Mouse (Mus musculus): Measurements from ENCODE around the gene Ankrd13a. TPM values are rescaled to one million over a fixed set of nuclear protein-coding genes. Genes with fewer than 3 reads are reported as not detected.

Ankrd13a gene
- polyA plus RNA-seq, 2 experiments, result 38.6 to 46.6 TPM

DNA sequence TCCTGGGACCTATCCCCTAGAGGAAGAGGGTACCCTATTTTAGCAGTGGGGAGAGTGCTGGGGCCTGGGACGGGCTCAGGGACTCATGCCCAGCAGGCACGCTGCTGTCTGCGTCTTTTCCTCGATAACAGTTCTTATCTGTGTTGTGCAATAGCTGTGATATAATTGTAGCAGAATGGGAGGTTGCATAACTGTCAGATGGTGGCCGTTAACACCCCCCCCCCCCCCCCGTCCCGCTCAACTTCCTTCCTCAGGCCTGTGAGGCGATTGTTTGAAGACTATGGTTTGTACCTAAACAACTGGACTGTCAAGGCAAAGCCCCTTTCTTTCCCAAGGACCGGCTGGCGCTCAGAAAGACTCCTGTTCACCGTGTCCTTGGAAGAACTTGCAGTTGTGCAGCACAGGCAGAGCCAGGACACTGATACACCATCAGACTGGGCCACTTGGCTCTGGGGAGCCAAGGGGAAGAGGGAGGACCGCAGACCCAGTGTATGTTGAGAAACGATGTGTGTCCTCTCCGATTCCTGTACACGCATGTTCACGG, 10.2 kb downstream of the Ankrd13a start:
- H3K4me1 ChIP-seq (replicated peaks; ENCODE audit: control insufficient read depth in 2 of 2, insufficient read depth in 2 of 2, low read length in 1 of 2), result peaks cover 23 to 36% of the 10 kb centered on the region in 2 experiments

DNA sequence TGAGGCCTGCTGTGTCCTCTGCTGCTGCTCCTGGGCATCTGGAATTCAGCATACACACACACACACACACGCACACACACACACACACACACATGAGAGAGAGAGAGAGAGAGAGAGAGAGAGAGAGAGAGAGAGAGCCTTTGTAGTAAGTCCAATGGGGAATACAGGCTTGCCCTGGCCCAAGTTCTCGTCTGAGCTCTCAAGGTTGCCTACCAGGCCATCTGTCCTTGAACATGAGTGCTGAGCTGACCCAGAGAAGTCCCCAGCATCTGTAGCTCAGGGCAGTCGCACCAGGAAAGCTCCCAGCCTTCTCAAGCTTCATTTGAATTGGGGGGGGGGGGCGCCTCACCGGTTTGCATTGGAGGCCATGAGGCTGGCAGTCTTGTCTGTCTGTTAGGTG, 10.7 kb downstream of the Ankrd13a start:
- peak overlapping the region; percentile 0 for H3K9ac ChIP-seq (replicated peaks)
- H3K4me1 ChIP-seq (replicated peaks; ENCODE audit: control insufficient read depth in 2 of 2, insufficient read depth in 2 of 2, low read length in 1 of 2), result peaks cover 23 to 36% of the 10 kb centered on the region in 2 experiments
- 20% methylated on average over 5 of the region's 5 CpGs for WGBS (ENCODE audit: insufficient replicate concordance)
- DNase-seq (ENCODE audit: low read depth in 3 of 3, low spot score in 3 of 3) (no peak), ATAC-seq (ENCODE audit: insufficient read depth) (no peak)
- TF ChIP-seq EP300 (IDR thresholded peaks at IDR 0.05; ENCODE audit: low read depth) (no peak), CTCF (IDR thresholded peaks at IDR 0.05; ENCODE audit: low read depth) (no peak)
- peak overlapping the region; percentile 0; the same call in 1 of the 2 replicates for H3K27ac ChIP-seq
- H3K27me3 ChIP-seq (ENCODE audit: control insufficient read depth, insufficient read depth, low read length), result no peaks in the 10 kb centered on the region
- H3K4me3 ChIP-seq (ENCODE audit: insufficient read depth in 1 of 2, low read depth in 2 of 2, low read length in 2 of 2), result no peak overlapping the region
- H3K9me3 ChIP-seq (ENCODE audit: control insufficient read depth, low read length), result no peaks in the 10 kb centered on the region
- H3K4me2 ChIP-seq (ENCODE audit: low read depth), result peak overlapping the region; percentile 37
- H3K36me3 ChIP-seq (replicated peaks; ENCODE audit: control insufficient read depth, insufficient read depth, low read depth), result peaks cover 19% of the 10 kb centered on the region

More for the DNA sequence above, 10.2 kb downstream of the Ankrd13a start:
- ATAC-seq (ENCODE audit: insufficient read depth) (peak; percentile 82), DNase-seq (ENCODE audit: low read depth in 3 of 3, low spot score in 3 of 3) (peak; percentile 65 to 69 (median 65))
- Histone ChIP-seq H3K36me3 (replicated peaks; ENCODE audit: control insufficient read depth, insufficient read depth, low read depth) (peaks cover 19% of the 10 kb centered on the region), H3K4me3 (ENCODE audit: insufficient read depth in 1 of 2, low read depth in 2 of 2, low read length in 2 of 2) (no peak overlapping the region; a peak in 1 of 4 replicates), H3K4me2 (ENCODE audit: low read depth) (peak overlapping the region; percentile 37), H3K9ac (replicated peaks) (peak overlapping the region; percentile 0), H3K9me3 (ENCODE audit: control insufficient read depth, low read length) (no peaks in the 10 kb centered on the region), H3K27ac (peak overlapping the region; percentile 0; the same call in 1 of the 2 replicates), H3K27me3 (ENCODE audit: control insufficient read depth, insufficient read depth, low read length) (no peaks in the 10 kb centered on the region)
- WGBS (ENCODE audit: insufficient replicate concordance), result 6% methylated on average over 16 of the region's 16 CpGs
- TF ChIP-seq CTCF (IDR thresholded peaks at IDR 0.05; ENCODE audit: low read depth) (no peak), EP300 (IDR thresholded peaks at IDR 0.05; ENCODE audit: low read depth) (peak; percentile 92)

DNA sequence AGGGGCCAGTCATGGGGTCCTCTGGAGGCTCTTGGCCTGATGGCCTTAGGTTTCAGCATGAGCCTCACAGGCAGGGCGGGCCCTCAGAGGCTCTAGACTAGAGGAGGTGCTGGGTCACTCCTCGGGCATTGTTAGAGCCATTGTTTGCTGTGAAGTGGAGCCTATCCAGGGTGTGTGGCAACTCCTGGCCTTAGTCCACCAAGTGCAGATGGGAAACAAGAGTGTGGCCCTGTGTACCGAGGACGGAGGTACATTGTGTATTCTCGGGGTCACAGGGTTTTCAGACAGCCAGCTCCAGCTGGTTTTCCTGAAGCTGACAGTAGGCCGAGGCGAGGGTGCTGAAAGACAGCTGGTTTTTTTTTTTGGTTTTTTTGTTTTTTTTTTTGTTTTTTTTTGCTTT, 18.8 kb downstream of the Ankrd13a start:
- Histone ChIP-seq H3K4me1 (replicated peaks; ENCODE audit: control insufficient read depth in 2 of 2, insufficient read depth in 2 of 2, low read length in 1 of 2) (peaks cover 0 to 9% of the 10 kb centered on the region in 2 experiments; a peak in 2 of 4 replicates), H3K4me3 (ENCODE audit: insufficient read depth in 1 of 2, low read depth in 2 of 2, low read length in 2 of 2) (no peak overlapping the region)

DNA sequence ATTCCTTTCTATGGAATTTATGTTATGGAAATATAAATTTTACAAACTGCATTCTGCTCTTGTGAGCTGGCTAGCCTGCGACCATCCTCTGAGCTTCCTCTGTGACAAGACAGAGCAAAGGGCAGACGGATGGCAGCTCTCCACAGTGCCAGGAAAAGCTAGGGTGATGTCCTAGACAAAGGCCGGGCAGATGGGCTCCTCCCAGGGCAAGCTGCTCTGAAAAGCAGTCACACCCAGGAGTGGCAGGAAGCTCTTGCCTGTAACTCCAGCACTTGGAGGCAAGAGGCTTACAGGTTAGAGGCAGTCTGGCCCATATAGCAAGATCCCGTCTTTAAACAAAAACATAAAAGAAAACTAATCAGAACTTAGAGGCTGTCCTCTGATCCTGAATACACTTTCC, 20.1 kb downstream of the Ankrd13a start:
- 64% methylated on average over 4 of the region's 4 CpGs for WGBS (ENCODE audit: insufficient replicate concordance)
- TF ChIP-seq CTCF (IDR thresholded peaks at IDR 0.05; ENCODE audit: low read depth) (no peak), EP300 (IDR thresholded peaks at IDR 0.05; ENCODE audit: low read depth) (no peak)
- Histone ChIP-seq H3K4me2 (ENCODE audit: low read depth) (no peak overlapping the region), H3K4me3 (ENCODE audit: insufficient read depth in 1 of 2, low read depth in 2 of 2, low read length in 2 of 2) (no peak overlapping the region), H3K27ac (no peak overlapping the region), H3K9me3 (ENCODE audit: control insufficient read depth, low read length) (no peaks in the 10 kb centered on the region), H3K36me3 (replicated peaks; ENCODE audit: control insufficient read depth, insufficient read depth, low read depth) (peaks cover 36% of the 10 kb centered on the region), H3K4me1 (replicated peaks; ENCODE audit: control insufficient read depth in 2 of 2, insufficient read depth in 2 of 2, low read length in 1 of 2) (peaks cover 0 to 9% of the 10 kb centered on the region in 2 experiments; a peak in 2 of 4 replicates), H3K27me3 (ENCODE audit: control insufficient read depth, insufficient read depth, low read length) (no peaks in the 10 kb centered on the region), H3K9ac (replicated peaks) (no peak overlapping the region)
- no peak for ATAC-seq (ENCODE audit: insufficient read depth)
- no peak for DNase-seq (ENCODE audit: low read depth in 3 of 3, low spot score in 3 of 3)

More for the DNA sequence above, 18.8 kb downstream of the Ankrd13a start:
- DNase-seq (ENCODE audit: low read depth in 3 of 3, low spot score in 3 of 3) (no peak), ATAC-seq (ENCODE audit: insufficient read depth) (no peak)
- H3K27me3 ChIP-seq (ENCODE audit: control insufficient read depth, insufficient read depth, low read length), result no peaks in the 10 kb centered on the region
- H3K27ac ChIP-seq, result no peak overlapping the region
- TF ChIP-seq CTCF (IDR thresholded peaks at IDR 0.05; ENCODE audit: low read depth) (no peak), EP300 (IDR thresholded peaks at IDR 0.05; ENCODE audit: low read depth) (no peak)
- 84% methylated on average over 7 of the region's 7 CpGs for WGBS (ENCODE audit: insufficient replicate concordance)
- H3K4me2 ChIP-seq (ENCODE audit: low read depth), result no peak overlapping the region
- peaks cover 42% of the 10 kb centered on the region for H3K36me3 ChIP-seq (replicated peaks; ENCODE audit: control insufficient read depth, insufficient read depth, low read depth)
- no peaks in the 10 kb centered on the region for H3K9me3 ChIP-seq (ENCODE audit: control insufficient read depth, low read length)
- no peak overlapping the region for H3K9ac ChIP-seq (replicated peaks)

DNA sequence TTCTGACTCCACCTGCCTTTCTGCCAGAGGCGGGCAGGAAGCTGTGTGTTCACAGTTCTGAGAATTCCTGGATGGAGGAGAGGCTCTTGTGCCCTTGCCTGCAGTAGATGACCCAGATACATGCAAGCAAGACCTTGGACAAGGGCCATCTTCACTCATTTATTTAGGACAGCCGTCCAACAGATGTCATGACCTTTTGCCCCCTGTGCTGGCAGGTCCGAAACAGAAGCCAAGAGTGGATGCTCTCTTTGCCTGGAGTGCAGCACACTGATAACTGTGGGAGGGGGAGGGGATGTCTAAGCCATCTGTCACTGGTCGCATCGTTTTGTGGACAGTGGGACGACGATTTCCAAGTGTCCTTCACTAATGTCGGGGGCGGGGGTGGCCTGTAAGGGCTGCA, 20.8 kb downstream of the Ankrd13a start:
- Histone ChIP-seq H3K4me3 (ENCODE audit: insufficient read depth in 1 of 2, low read depth in 2 of 2, low read length in 2 of 2) (no peak overlapping the region), H3K4me2 (ENCODE audit: low read depth) (no peak overlapping the region), H3K9me3 (ENCODE audit: control insufficient read depth, low read length) (no peaks in the 10 kb centered on the region), H3K27ac (no peak overlapping the region), H3K4me1 (replicated peaks; ENCODE audit: control insufficient read depth in 2 of 2, insufficient read depth in 2 of 2, low read length in 1 of 2) (peaks cover 0 to 9% of the 10 kb centered on the region in 2 experiments; a peak in 2 of 4 replicates), H3K27me3 (ENCODE audit: control insufficient read depth, insufficient read depth, low read length) (no peaks in the 10 kb centered on the region), H3K36me3 (replicated peaks; ENCODE audit: control insufficient read depth, insufficient read depth, low read depth) (peaks cover 36% of the 10 kb centered on the region), H3K9ac (replicated peaks) (no peak overlapping the region)
- WGBS (ENCODE audit: insufficient replicate concordance), result 57% methylated on average over 9 of the region's 9 CpGs
- TF ChIP-seq CTCF (IDR thresholded peaks at IDR 0.05; ENCODE audit: low read depth) (no peak), EP300 (IDR thresholded peaks at IDR 0.05; ENCODE audit: low read depth) (no peak)
- no peak for ATAC-seq (ENCODE audit: insufficient read depth)
- no peak for DNase-seq (ENCODE audit: low read depth in 3 of 3, low spot score in 3 of 3)
